Mouse (Mus musculus): ENCODE results near the gene Arl6ip4.

The Arl6ip4 gene

GRCm38 (mm10) chr5:124095077-124095581 is 20.8 kb upstream of the Arl6ip4 start:
- no peak for DNase-seq

GRCm38 (mm10) chr5:124095596-124096232 is 20.2 kb upstream of the Arl6ip4 start, which contains the start of gene Abcb9:
Gene Abcb9, minus strand, starts transcription at chr5:124095798.
- peak; percentile 99 to 100 for DNase-seq

GRCm38 (mm10) chr5:124098923-124099322 is 17.0 kb upstream of the Arl6ip4 start:
- no peak for DNase-seq

- DNase-seq = no peak
Observed at GRCm38 (mm10) chr5:124100128-124101044, 15.5 kb upstream of the Arl6ip4 start.

GRCm38 (mm10) chr5:124102326-124102725 is 13.6 kb upstream of the Arl6ip4 start:
- DNase-seq = no peak

GRCm38 (mm10) chr5:124103020-124103419 is 12.9 kb upstream of the Arl6ip4 start:
- no peak for DNase-seq

GRCm38 (mm10) chr5:124103552-124103951 is 12.3 kb upstream of the Arl6ip4 start:
- DNase-seq = no peak

GRCm38 (mm10) chr5:124111077-124111741 is 4.7 kb upstream of the Arl6ip4 start:
- DNase-seq = peak in 1 of 2 experiments; percentile 55

- DNase-seq = peak; percentile 90 to 91
Observed at GRCm38 (mm10) chr5:124111742-124112497, 4.0 kb upstream of the Arl6ip4 start, which contains the start of gene Ogfod2. Gene Ogfod2, plus strand, starts transcription at chr5:124112297.

GRCm38 (mm10) chr5:124112531-124112930 is 3.4 kb upstream of the Arl6ip4 start:
- no peak for DNase-seq

GRCm38 (mm10) chr5:124113030-124113429 is 2.9 kb upstream of the Arl6ip4 start:
- DNase-seq = peak in 1 of 2 experiments; percentile 43

- no peak for DNase-seq
Observed at GRCm38 (mm10) chr5:124114276-124115025, 1.4 kb upstream of the Arl6ip4 start.

GRCm38 (mm10) chr5:124115531-124115930 is 358 bp upstream of the Arl6ip4 start:
- DNase-seq = no peak

- no peak for DNase-seq
Observed at GRCm38 (mm10) chr5:124119204-124119603, 3.3 kb downstream of the Arl6ip4 start.

GRCm38 (mm10) chr5:124122357-124122756 is 6.5 kb downstream of the Arl6ip4 start:
- DNase-seq = no peak

- DNase-seq = no peak
Observed at GRCm38 (mm10) chr5:124125093-124125492, 9.2 kb downstream of the Arl6ip4 start.

GRCm38 (mm10) chr5:124134261-124134660 is 18.4 kb downstream of the Arl6ip4 start:
- no peak for DNase-seq

GRCm38 (mm10) chr5:124138066-124138465 is 22.2 kb downstream of the Arl6ip4 start:
- DNase-seq = no peak

GRCm38 (mm10) chr5:124149028-124149427 is 33.1 kb downstream of the Arl6ip4 start:
- no peak for DNase-seq

- no peak for DNase-seq
Observed at GRCm38 (mm10) chr5:124150895-124151294, 35.0 kb downstream of the Arl6ip4 start.

GRCm38 (mm10) chr5:124152734-124153133 is 36.8 kb downstream of the Arl6ip4 start:
- no peak for DNase-seq
